Mouse (Mus musculus): Measurements from ENCODE around the gene 1810049J17Rik. TPM values are rescaled to one million over a fixed set of nuclear protein-coding genes. Genes with fewer than 3 reads are reported as not detected.
A peak's percentile ranks its signal among the peaks of the same experiment; 100 is the strongest.
"Not testable (repeated sequence)": the region's sequence is repeated elsewhere in the genome, so short reads cannot be mapped to it uniquely, and the experiment has no call there.

The 1810049J17Rik gene
- polyA plus RNA-seq (2015; fragmentation: Nextera tagmentation; extraction: Ambion mirVana), result 0.84 TPM in 1 of 2 replicates, not detected in the other

- Histone ChIP-seq H3K9me3 (no peaks in the 10 kb centered on the region), H3K9ac (peak within 1 kb of the TSS; percentile 99), H3K4me3 (peak within 1 kb of the TSS; percentile 100), H3K4me1 (peaks cover 21% of the 10 kb centered on the region), H3K27ac (peak within 1 kb of the TSS; percentile 93), H3K36me3 (peaks cover 5% of the 10 kb centered on the region; the same call in 1 of the 2 replicates), H3K27me3 (peaks cover 4% of the 10 kb centered on the region; the same call in 1 of the 2 replicates), H3K4me2 (replicated peaks) (peak within 1 kb of the TSS; percentile 65)
- ATAC-seq (ENCODE audit: low FRiP score, low read depth), result peak; percentile 16; the same call in 1 of the 2 replicates
- under 1% methylated on average over 67 of the region's 70 CpGs for WGBS
Observed at GRCm38 (mm10) chr15:12321788-12322621, at the start of gene 1810049J17Rik. Gene 1810049J17Rik, minus strand, starts transcription at chr15:12321899.

DNA sequence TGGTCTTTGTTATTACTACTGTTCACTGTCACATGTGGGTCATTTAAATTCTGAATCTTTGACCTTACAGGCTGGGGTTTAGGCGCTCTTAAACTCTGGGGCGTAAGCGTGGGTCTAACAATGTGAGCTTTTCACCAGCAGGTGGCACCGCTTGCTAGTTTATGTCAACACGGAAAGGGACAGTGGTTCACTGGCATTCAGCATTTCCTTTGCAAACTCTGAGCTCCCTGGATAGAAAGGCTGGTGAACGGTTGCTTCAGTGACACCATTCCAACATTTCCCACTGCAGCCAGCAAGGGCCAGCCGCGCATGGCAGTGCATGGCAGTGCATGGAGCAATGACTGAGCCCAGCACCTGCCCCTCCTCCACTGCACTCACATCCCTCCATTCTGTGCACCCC is 49.5 kb upstream of the 1810049J17Rik start:
- ATAC-seq (ENCODE audit: low FRiP score, low read depth), result peak; percentile 41; the same call in 1 of the 2 replicates
- no peak overlapping the region for H3K4me2 ChIP-seq (replicated peaks)
- no peak overlapping the region for H3K4me3 ChIP-seq
- 0 out of 2 replicates have a peak, but pooled peaks cover 8% of the 10 kb centered on the region for H3K27me3 ChIP-seq
- no peak overlapping the region for H3K27ac ChIP-seq
- H3K9ac ChIP-seq, result no peak overlapping the region
- H3K36me3 ChIP-seq, result peaks cover 30% of the 10 kb centered on the region
- peaks cover 9% of the 10 kb centered on the region for H3K4me1 ChIP-seq
- no peaks in the 10 kb centered on the region for H3K9me3 ChIP-seq
- WGBS, result 5% methylated on average over 8 of the region's 8 CpGs

DNA sequence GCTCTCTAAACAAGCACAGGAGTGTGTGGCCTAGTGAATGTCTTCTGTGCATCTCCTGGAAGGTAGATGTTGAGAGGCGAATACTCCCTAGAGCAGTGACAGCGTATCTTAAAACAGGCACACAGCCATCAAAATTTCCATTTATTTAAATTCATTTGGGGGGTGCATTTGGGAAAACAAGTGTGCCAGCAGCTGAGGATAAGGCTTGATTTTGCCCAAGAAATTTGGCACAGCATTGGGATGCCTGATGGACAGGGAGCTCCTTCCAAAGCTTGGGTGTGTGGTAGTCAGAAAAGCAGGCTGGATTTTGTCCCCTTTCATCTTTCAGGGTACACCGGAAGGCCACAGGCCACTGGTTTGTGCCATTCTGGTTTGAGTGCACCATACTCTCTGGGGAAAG is 48.4 kb upstream of the 1810049J17Rik start:
- H3K4me1 ChIP-seq, result peaks cover 3% of the 10 kb centered on the region
- H3K9ac ChIP-seq, result no peak overlapping the region
- H3K4me3 ChIP-seq, result no peak overlapping the region
- H3K27ac ChIP-seq, result no peak overlapping the region
- 0 out of 2 replicates have a peak, but pooled peaks cover 4% of the 10 kb centered on the region for H3K27me3 ChIP-seq
- WGBS, result 97% methylated on average over 3 of the region's 3 CpGs
- ATAC-seq (ENCODE audit: low FRiP score, low read depth), result no peak
- no peak overlapping the region for H3K4me2 ChIP-seq (replicated peaks)
- peaks cover 40% of the 10 kb centered on the region for H3K36me3 ChIP-seq
- H3K9me3 ChIP-seq, result no peaks in the 10 kb centered on the region

DNA sequence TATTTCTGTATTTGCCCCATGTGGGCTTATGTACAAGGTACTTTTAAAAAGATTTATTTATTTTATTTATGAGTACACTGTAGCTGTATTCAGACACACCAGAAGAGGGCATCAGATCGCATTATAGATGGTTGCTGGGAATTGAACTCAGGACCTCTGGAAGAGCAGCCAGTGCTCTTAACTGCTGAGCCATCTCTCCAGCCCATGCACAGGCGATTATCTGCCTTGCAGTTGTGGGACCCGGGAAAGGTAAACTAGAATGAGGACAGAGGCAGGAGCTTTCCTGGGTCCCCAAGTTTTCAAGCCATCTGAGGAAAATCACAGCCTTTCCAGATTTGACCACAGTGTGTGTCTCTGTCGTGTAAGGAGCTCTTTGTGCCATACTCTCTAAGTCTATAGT is 47.2 kb upstream of the 1810049J17Rik start:
- Histone ChIP-seq H3K9me3 (no peaks in the 10 kb centered on the region), H3K27me3 (0 out of 2 replicates have a peak, but pooled peaks cover 4% of the 10 kb centered on the region), H3K36me3 (peaks cover 39% of the 10 kb centered on the region), H3K27ac (no peak overlapping the region), H3K4me1 (peaks cover 3% of the 10 kb centered on the region), H3K4me2 (replicated peaks) (no peak overlapping the region), H3K4me3 (no peak overlapping the region), H3K9ac (no peak overlapping the region)
- ATAC-seq (ENCODE audit: low FRiP score, low read depth), result no peak
- WGBS, result 78% methylated on average over 4 of the region's 4 CpGs

GRCm38 (mm10) chr15:12368357-12368756 is 46.7 kb upstream of the 1810049J17Rik start:
- no peak overlapping the region for H3K4me3 ChIP-seq
- H3K4me2 ChIP-seq (replicated peaks), result no peak overlapping the region
- H3K9me3 ChIP-seq, result no peaks in the 10 kb centered on the region
- no peak overlapping the region for H3K9ac ChIP-seq
- no peak for ATAC-seq (ENCODE audit: low FRiP score, low read depth)
- H3K4me1 ChIP-seq, result peaks cover 3% of the 10 kb centered on the region
- 83% methylated on average over 11 of the region's 11 CpGs for WGBS
- H3K27ac ChIP-seq, result no peak overlapping the region
- H3K36me3 ChIP-seq, result peaks cover 40% of the 10 kb centered on the region
- 0 out of 2 replicates have a peak, but pooled peaks cover 4% of the 10 kb centered on the region for H3K27me3 ChIP-seq

- Histone ChIP-seq H3K4me1 (peaks cover 3% of the 10 kb centered on the region), H3K9ac (no peak overlapping the region), H3K9me3 (no peaks in the 10 kb centered on the region), H3K27ac (no peak overlapping the region), H3K36me3 (peaks cover 37% of the 10 kb centered on the region), H3K27me3 (0 out of 2 replicates have a peak, but pooled peaks cover 3% of the 10 kb centered on the region), H3K4me3 (no peak overlapping the region), H3K4me2 (replicated peaks) (no peak overlapping the region)
- WGBS, result 63% methylated on average over 13 of the region's 13 CpGs
- no peak for ATAC-seq (ENCODE audit: low FRiP score, low read depth)
Observed at GRCm38 (mm10) chr15:12367306-12368080, 45.8 kb upstream of the 1810049J17Rik start.

DNA sequence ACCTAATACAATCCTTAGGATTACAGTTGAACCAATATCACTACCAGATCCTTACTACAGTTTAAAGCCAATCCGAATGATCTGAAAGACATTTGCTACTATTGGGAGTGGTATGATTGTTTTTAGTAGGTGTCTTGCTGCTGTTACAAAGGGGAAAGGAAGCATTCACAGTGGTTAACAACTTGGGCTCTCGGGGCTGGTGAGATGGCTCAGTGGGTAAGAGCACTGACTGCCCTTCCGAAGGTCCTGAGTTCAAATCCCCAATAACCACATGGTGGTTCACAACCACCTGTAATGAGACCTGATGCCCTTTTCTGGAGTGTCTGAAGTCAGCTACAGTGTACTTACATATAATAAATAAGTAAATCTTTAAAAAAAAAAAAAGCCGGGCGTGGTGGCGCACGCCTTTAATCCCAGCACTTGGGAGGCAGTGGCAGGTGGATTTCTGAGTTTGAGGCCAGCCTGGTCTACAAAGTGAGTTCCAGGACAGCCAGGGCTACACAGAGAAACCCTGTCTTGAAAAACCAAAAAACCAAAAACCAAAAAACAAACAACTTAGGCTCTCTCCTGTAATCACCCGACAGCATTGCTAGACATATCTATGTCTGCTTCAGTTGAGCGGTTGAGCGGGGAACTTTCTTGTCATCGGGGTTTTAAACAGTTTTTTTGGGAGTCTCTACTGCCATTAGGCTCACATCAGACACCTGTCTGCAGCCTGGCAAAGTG is 45.0 kb upstream of the 1810049J17Rik start:
- not testable (repeated sequence) for H3K27ac ChIP-seq; ATAC-seq (ENCODE audit: low FRiP score, low read depth); H3K9me3 ChIP-seq; H3K27me3 ChIP-seq; H3K4me1 ChIP-seq; H3K9ac ChIP-seq; H3K4me3 ChIP-seq; H3K4me2 ChIP-seq (replicated peaks)
- 92% methylated on average over 11 of the region's 11 CpGs for WGBS
- H3K36me3 ChIP-seq, result peaks cover 40% of the 10 kb centered on the region

GRCm38 (mm10) chr15:12366072-12366469 is 44.4 kb upstream of the 1810049J17Rik start:
- Histone ChIP-seq H3K4me1 (no peaks in the 10 kb centered on the region), H3K27ac (no peak overlapping the region), H3K9ac (no peak overlapping the region), H3K27me3 (no peaks in the 10 kb centered on the region), H3K4me3 (no peak overlapping the region), H3K36me3 (peaks cover 42% of the 10 kb centered on the region), H3K9me3 (no peaks in the 10 kb centered on the region), H3K4me2 (replicated peaks) (no peak overlapping the region)
- no peak for ATAC-seq (ENCODE audit: low FRiP score, low read depth)
- 64% methylated on average over 3 of the region's 3 CpGs for WGBS

DNA sequence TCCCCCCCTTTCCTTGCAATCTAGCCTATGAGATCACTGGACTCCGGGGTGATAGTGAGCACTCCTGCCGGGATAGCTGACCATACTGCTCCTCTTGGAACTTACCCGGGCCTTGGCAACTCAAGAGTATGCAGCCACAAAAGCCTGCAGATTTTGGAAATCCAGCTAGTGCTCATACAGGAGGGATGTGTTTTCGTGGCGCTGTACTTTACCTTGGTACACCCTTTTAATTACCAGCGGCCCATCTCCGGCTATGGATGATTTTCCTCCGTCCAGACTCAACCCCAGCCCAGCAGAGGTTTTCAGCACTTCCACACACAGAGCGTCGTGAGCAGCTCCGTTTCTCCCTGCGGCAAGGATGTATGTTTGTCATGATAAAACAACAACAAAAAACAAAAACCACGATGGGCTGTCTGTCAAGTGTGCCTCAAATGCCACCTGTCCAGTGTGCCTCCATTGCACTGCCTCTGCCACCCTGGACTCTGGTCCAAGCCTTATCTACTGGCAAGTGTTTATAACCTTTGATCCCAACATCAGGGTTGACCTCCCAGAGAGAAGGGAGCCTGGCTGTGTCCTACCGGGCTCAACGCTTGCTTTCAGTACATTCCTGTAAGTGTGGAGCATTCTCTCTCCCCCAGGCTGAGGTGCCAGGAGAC is 43.8 kb upstream of the 1810049J17Rik start:
- ATAC-seq (ENCODE audit: low FRiP score, low read depth), result no peak
- H3K27ac ChIP-seq, result no peak overlapping the region
- no peaks in the 10 kb centered on the region for H3K27me3 ChIP-seq
- no peaks in the 10 kb centered on the region for H3K9me3 ChIP-seq
- H3K4me1 ChIP-seq, result peaks cover 2% of the 10 kb centered on the region; the same call in 1 of the 2 replicates
- WGBS, result 79% methylated on average over 15 of the region's 15 CpGs
- H3K4me3 ChIP-seq, result no peak overlapping the region
- H3K4me2 ChIP-seq (replicated peaks), result no peak overlapping the region
- peaks cover 45% of the 10 kb centered on the region for H3K36me3 ChIP-seq
- H3K9ac ChIP-seq, result no peak overlapping the region

GRCm38 (mm10) chr15:12364096-12364495 is 42.4 kb upstream of the 1810049J17Rik start:
- Histone ChIP-seq H3K9ac (no peak overlapping the region), H3K27me3 (no peaks in the 10 kb centered on the region), H3K27ac (no peak overlapping the region), H3K9me3 (no peaks in the 10 kb centered on the region), H3K4me3 (no peak overlapping the region), H3K36me3 (peaks cover 51% of the 10 kb centered on the region), H3K4me2 (replicated peaks) (no peak overlapping the region), H3K4me1 (peaks cover 3% of the 10 kb centered on the region; the same call in 1 of the 2 replicates)
- no peak for ATAC-seq (ENCODE audit: low FRiP score, low read depth)
- WGBS, result 86% methylated on average over 4 of the region's 4 CpGs

GRCm38 (mm10) chr15:12362701-12363040 is 41.0 kb upstream of the 1810049J17Rik start:
- no peaks in the 10 kb centered on the region for H3K9me3 ChIP-seq
- H3K4me2 ChIP-seq (replicated peaks), result no peak overlapping the region
- H3K4me3 ChIP-seq, result no peak overlapping the region
- no peak overlapping the region for H3K9ac ChIP-seq
- peaks cover 3% of the 10 kb centered on the region; the same call in 1 of the 2 replicates for H3K4me1 ChIP-seq
- no peak overlapping the region for H3K27ac ChIP-seq
- H3K36me3 ChIP-seq, result peaks cover 52% of the 10 kb centered on the region
- WGBS, result 88% methylated on average over 6 of the region's 6 CpGs
- H3K27me3 ChIP-seq, result no peaks in the 10 kb centered on the region
- no peak for ATAC-seq (ENCODE audit: low FRiP score, low read depth)

Measured in limb, embryonic 13.5 days (tissue).